Mouse (Mus musculus) central nervous system, embryonic 14 days (tissue): Measurements from ENCODE around the gene Cd200r4. TPM values are rescaled to one million over a fixed set of nuclear protein-coding genes. Genes with fewer than 3 reads are reported as not detected.

Experiments used
- polyA plus RNA-seq: library from polyadenylated mRNA; depleted of rRNA; stranded (reverse); fragments of >200 nt; gene quantifications from 2 replicates; pipeline ENCODE4 v1.2.3, GENCODE M21; 2012; rRNA removed

The Cd200r4 gene
- polyA plus RNA-seq = 0.13 and 0.16 TPM in 2 replicates

GRCm38 (mm10) chr16:44811544-44811943 lies at the start of gene Cd200r4:
TSS of gene Cd200r4 (plus strand) at chr16:44811733.

GRCm38 (mm10) chr16:44765555-44766319 lies 45.8 kb upstream of the Cd200r4 start, which contains the start of gene Cd200r1:
TSS of gene Cd200r1 (plus strand) at chr16:44765736.

DNA sequence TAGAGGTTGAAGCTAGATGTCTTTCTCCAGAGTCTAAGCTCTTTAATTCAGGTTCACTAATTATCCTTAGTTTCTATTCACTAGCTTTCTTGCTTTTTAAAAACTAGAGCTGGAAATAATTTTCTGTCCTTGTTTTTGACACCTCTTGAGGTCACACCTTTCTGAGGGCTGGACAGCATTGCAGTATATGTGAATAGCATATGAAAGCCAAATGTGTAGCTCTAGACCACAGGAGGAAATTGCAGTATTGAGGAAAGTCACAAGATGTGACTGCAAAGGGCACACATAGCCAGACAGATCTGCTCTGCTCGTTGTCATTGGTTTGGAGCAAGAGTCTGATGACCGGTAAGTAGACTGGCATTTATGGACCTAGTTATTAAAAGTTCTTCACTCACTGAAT lies 55.3 kb downstream of the Cd200r4 start, which contains the start of gene Cd200r2:
TSS of gene Cd200r2 (plus strand) at position 301 of the 400 bp plus-strand sequence.

Other genes starting within 250 kb of the Cd200r4 start
- 6.9 and 7.8 TPM in 2 replicates for gene Nepro, start 87.4 kb upstream of the Cd200r4 start, polyA plus RNA-seq
- 19.7 and 21.2 TPM in 2 replicates for gene Gtpbp8, start 65.4 kb upstream of the Cd200r4 start, polyA plus RNA-seq
- gene Cd200r1, start 46.0 kb upstream of the Cd200r4 start, polyA plus RNA-seq = 0.51 and 0.68 TPM in 2 replicates
- 0.04 TPM in 2 replicates for gene Cd200r2, start 55.4 kb downstream of the Cd200r4 start, polyA plus RNA-seq
- 0.04 and 0.11 TPM in 2 replicates for gene Cd200r3, start 131.9 kb downstream of the Cd200r4 start, polyA plus RNA-seq